Mouse (Mus musculus) lung, adult 2 months (tissue): ENCODE measurements around the gene Mpped1. TPM values are rescaled to one million over a fixed set of nuclear protein-coding genes. Genes with fewer than 3 reads are reported as not detected.

ENCODE experiments used
- DNase-seq: peaks from one replicate; pipeline ENCODE4 v3.0.0; 2022
- H3K4me1 ChIP-seq: fragments of 200-500 bp; 2 replicates; pipeline ENCODE4 v1.6.1; 2011; ENCODE audit warnings: low read length; ENCODE audit not compliant: control insufficient read depth, insufficient read depth
- H3K4me3 ChIP-seq: fragments of 200-500 bp; replicated peaks from 2 replicates; pipeline ENCODE3; 2011; ENCODE audit warnings: low read depth, mild to moderate bottlenecking, control low read depth, low read length; ENCODE audit errors: extremely low read depth
- CTCF ChIP-seq: fragments of 200-500 bp; IDR thresholded peaks from 2 replicates; pipeline ENCODE4 v1.5.1; 2011; ENCODE audit warnings: mild to moderate bottlenecking, low read length, control low read depth; ENCODE audit not compliant: insufficient read depth
- POLR2A ChIP-seq: fragments of 200-500 bp; IDR thresholded peaks from 2 replicates; pipeline ENCODE4 v1.6.1; 2011; ENCODE audit warnings: low read depth, mild to moderate bottlenecking, control low read depth, low read length, borderline replicate concordance; ENCODE audit errors: extremely low read depth
- WGBS: fragments of 180-500 bp; shearing (Covaris S2); methylation state at CpG from one replicate; pipeline ENCODE4 v1.1.7; 2018; 5-methylcytosine and 5-hydroxymethylcytosine counted together
- polyA plus RNA-seq: library from polyadenylated mRNA; depleted of rRNA; stranded (reverse); fragments of >200 nt; gene quantifications from 2 replicates; pipeline ENCODE4 v1.2.3, GENCODE M21; 2012

Gene Mpped1
- polyA plus RNA-seq, 1 experiment: not detected

- DNase-seq: no peak
- H3K4me3 ChIP-seq: no peak overlapping the region
- 60% methylated on average over 10 of the region's 10 CpGs for WGBS
- TF ChIP-seq POLR2A: no peak
- TF ChIP-seq CTCF: no peak
- no peaks in the 10 kb centered on the region for H3K4me1 ChIP-seq
These were observed 61.9 kb downstream of the Mpped1 start for GRCm38 (mm10) chr15:83840950-83841719.

- DNase-seq: no peak
- Histone ChIP-seq H3K4me3 (no peak overlapping the region), H3K4me1 (no peaks in the 10 kb centered on the region)
- 77% methylated on average over 12 of the region's 12 CpGs for WGBS
- no peak for TF ChIP-seq POLR2A
- no peak for TF ChIP-seq CTCF
These were observed 63.2 kb downstream of the Mpped1 start for GRCm38 (mm10) chr15:83842419-83842818.

GRCm38 (mm10) chr15:83842915-83843789 lies 63.9 kb downstream of the Mpped1 start:
- 57% methylated on average over 22 of the region's 22 CpGs for WGBS
- no peak for DNase-seq
- TF ChIP-seq POLR2A: no peak
- TF ChIP-seq CTCF: no peak
- H3K4me1 ChIP-seq: no peaks in the 10 kb centered on the region
- H3K4me3 ChIP-seq: no peak overlapping the region

- TF ChIP-seq POLR2A (no peak), CTCF (no peak)
- no peak for DNase-seq
- Histone ChIP-seq H3K4me1 (no peaks in the 10 kb centered on the region), H3K4me3 (no peak overlapping the region)
- WGBS: 39% methylated on average over 11 of the region's 11 CpGs
These were observed 66.5 kb downstream of the Mpped1 start for GRCm38 (mm10) chr15:83845734-83846133.

GRCm38 (mm10) chr15:83846592-83846991 lies 67.3 kb downstream of the Mpped1 start:
- TF ChIP-seq POLR2A (no peak), CTCF (no peak)
- no peaks in the 10 kb centered on the region for H3K4me1 ChIP-seq
- H3K4me3 ChIP-seq: no peak overlapping the region
- DNase-seq: no peak
- 34% methylated on average over 8 of the region's 8 CpGs for WGBS

GRCm38 (mm10) chr15:83847512-83847911 lies 68.2 kb downstream of the Mpped1 start:
- Histone ChIP-seq H3K4me3 (no peak overlapping the region), H3K4me1 (no peaks in the 10 kb centered on the region)
- no peak for TF ChIP-seq CTCF
- no peak for TF ChIP-seq POLR2A
- WGBS: 61% methylated on average over 4 of the region's 4 CpGs
- no peak for DNase-seq

- 69% methylated on average over 9 of the region's 9 CpGs for WGBS
- TF ChIP-seq POLR2A (no peak), CTCF (no peak)
- Histone ChIP-seq H3K4me1 (no peaks in the 10 kb centered on the region), H3K4me3 (no peak overlapping the region)
- DNase-seq: no peak
These were observed 68.9 kb downstream of the Mpped1 start for GRCm38 (mm10) chr15:83848193-83848592.

GRCm38 (mm10) chr15:83853400-83853811 lies 74.1 kb downstream of the Mpped1 start:
- Histone ChIP-seq H3K4me1 (no peaks in the 10 kb centered on the region), H3K4me3 (no peak overlapping the region)
- WGBS: 56% methylated on average over 5 of the region's 5 CpGs
- DNase-seq: no peak
- TF ChIP-seq CTCF: no peak
- no peak for TF ChIP-seq POLR2A

- H3K4me3 ChIP-seq: no peak overlapping the region
- 11% methylated on average over 8 of the region's 8 CpGs for WGBS
- peak; percentile 49 for DNase-seq
- no peaks in the 10 kb centered on the region for H3K4me1 ChIP-seq
- TF ChIP-seq POLR2A: no peak
- TF ChIP-seq CTCF: peak; percentile 71
These were observed 77.9 kb downstream of the Mpped1 start for GRCm38 (mm10) chr15:83857129-83857528.

- Histone ChIP-seq H3K4me3 (no peak overlapping the region), H3K4me1 (no peaks in the 10 kb centered on the region)
- TF ChIP-seq CTCF (no peak), POLR2A (no peak)
- 84% methylated on average over 5 of the region's 5 CpGs for WGBS
- no peak for DNase-seq
These were observed 86.4 kb downstream of the Mpped1 start for GRCm38 (mm10) chr15:83865626-83866025.
